Mouse (Mus musculus) right cerebral cortex, postnatal 10 days (tissue): Measurements from ENCODE around the gene Exog.

ENCODE experiments used
- DNase-seq, 2 experiments: peaks; one replicate each; pipeline ENCODE4 v3.0.0; 2021; ENCODE audit warnings: low spot score in 2 of 2

Gene Exog

GRCm38 (mm10) chr9:119460410-119460809 is 15.7 kb downstream of the Exog start:
- peak; percentile 74 to 86 for DNase-seq

GRCm38 (mm10) chr9:119465056-119465455 is 20.3 kb downstream of the Exog start:
- no peak for DNase-seq

- DNase-seq, result peak in 1 of 2 experiments; percentile 47
Observed at GRCm38 (mm10) chr9:119465595-119465994, 20.9 kb downstream of the Exog start.

- DNase-seq, result no peak
Observed at GRCm38 (mm10) chr9:119469691-119470353, 25.1 kb downstream of the Exog start.

GRCm38 (mm10) chr9:119472412-119472918 is 27.7 kb downstream of the Exog start:
- no peak for DNase-seq

- DNase-seq, result no peak
Observed at GRCm38 (mm10) chr9:119473011-119473410, 28.3 kb downstream of the Exog start.

- no peak for DNase-seq
Observed at GRCm38 (mm10) chr9:119473608-119474164, 28.9 kb downstream of the Exog start.

GRCm38 (mm10) chr9:119474717-119475611 is 30.2 kb downstream of the Exog start:
- DNase-seq, result no peak

- DNase-seq, result no peak
Observed at GRCm38 (mm10) chr9:119477754-119478153, 33.0 kb downstream of the Exog start.

GRCm38 (mm10) chr9:119478345-119478744 is 33.6 kb downstream of the Exog start:
- no peak for DNase-seq

GRCm38 (mm10) chr9:119479297-119479696 is 34.6 kb downstream of the Exog start:
- DNase-seq, result no peak

- DNase-seq, result no peak
Observed at GRCm38 (mm10) chr9:119481612-119482011, 36.9 kb downstream of the Exog start.

- DNase-seq, result no peak
Observed at GRCm38 (mm10) chr9:119483554-119484353, 39.0 kb downstream of the Exog start.

- no peak for DNase-seq
Observed at GRCm38 (mm10) chr9:119484420-119484819, 39.7 kb downstream of the Exog start.

GRCm38 (mm10) chr9:119484868-119485267 is 40.1 kb downstream of the Exog start:
- DNase-seq, result no peak

GRCm38 (mm10) chr9:119496354-119496753 is 51.6 kb downstream of the Exog start:
- DNase-seq, result no peak

GRCm38 (mm10) chr9:119496960-119497359 is 52.2 kb downstream of the Exog start:
- peak; percentile 79 to 82 for DNase-seq

- DNase-seq, result no peak
Observed at GRCm38 (mm10) chr9:119497546-119498246, 53.0 kb downstream of the Exog start.

GRCm38 (mm10) chr9:119498247-119498607 is 53.5 kb downstream of the Exog start:
- DNase-seq, result no peak

GRCm38 (mm10) chr9:119498885-119499284 is 54.1 kb downstream of the Exog start:
- no peak for DNase-seq

- DNase-seq, result no peak
Observed at GRCm38 (mm10) chr9:119503613-119504012, 58.9 kb downstream of the Exog start.
